Mouse (Mus musculus) liver, embryonic 14.5 days (tissue): ENCODE results near the gene Ptpn11. TPM values are rescaled to one million over a fixed set of nuclear protein-coding genes. Genes with fewer than 3 reads are reported as not detected.
"Not testable (repeated sequence)": the region's sequence is repeated elsewhere in the genome, so short reads cannot be mapped to it uniquely, and the experiment has no call there.

ENCODE experiments used
- ATAC-seq: fragments of 200-750 bp; cut with Nextera tagmentation; 2 replicates; pipeline ENCODE4 v1.8.0; 2017; ENCODE audit warnings: moderate number of reproducible peaks, mild to moderate bottlenecking, moderate library complexity; ENCODE audit not compliant: insufficient read depth
- DNase-seq, 3 experiments: peaks; one replicate each; pipeline ENCODE4 v3.0.0-alpha.2; 2012 to 2013; ENCODE audit warnings: low read depth in 3 of 3, low spot score in 3 of 3
- H3K27ac ChIP-seq: fragments of 300-500 bp; sonication (generic); 2 replicates; pipeline ENCODE4 v1.5.1; 2014; ENCODE audit warnings: moderate library complexity, mild to moderate bottlenecking, control low read depth, inconsistent platforms
- H3K27me3 ChIP-seq: fragments of 300-500 bp; sonication (generic); 2 replicates; pipeline ENCODE4 v1.6.1; 2014; ENCODE audit warnings: mild to moderate bottlenecking, low read length, moderate library complexity; ENCODE audit not compliant: control insufficient read depth, insufficient read depth
- H3K36me3 ChIP-seq: fragments of 300-500 bp; sonication (generic); replicated peaks from 2 replicates; pipeline ENCODE4 v1.6.1; 2014; ENCODE audit warnings: low read depth; ENCODE audit not compliant: control insufficient read depth, insufficient read depth
- H3K4me1 ChIP-seq, 2 experiments: fragments of 200-500 bp in 1 of 2; fragments of 300-500 bp in 1 of 2; sonication (generic) in 1 of 2; replicated peaks; 2 replicates each; pipeline ENCODE4 v1.6.1; 2012 to 2014; ENCODE audit warnings: antibody characterized with exemption in 1 of 2, inconsistent platforms in 1 of 2, low read length in 1 of 2; ENCODE audit not compliant: control insufficient read depth in 2 of 2, insufficient read depth in 2 of 2
- H3K4me2 ChIP-seq: fragments of 300-500 bp; sonication (generic); 2 replicates; pipeline ENCODE4 v1.6.1; 2014; ENCODE audit warnings: low read depth, mild to moderate bottlenecking, control low read depth, moderate library complexity
- H3K4me3 ChIP-seq, 2 experiments: fragments of 200-500 bp in 1 of 2; fragments of 300-500 bp in 1 of 2; sonication (generic) in 1 of 2; 2 replicates each; pipeline ENCODE4 v1.5.1; 2012 to 2014; ENCODE audit warnings: low read depth in 2 of 2, low read length in 2 of 2, mild to moderate bottlenecking in 2 of 2, control low read depth in 1 of 2, inconsistent platforms in 1 of 2, moderate library complexity in 1 of 2; ENCODE audit not compliant: insufficient read depth in 1 of 2
- H3K9ac ChIP-seq: fragments of 300-500 bp; sonication (generic); replicated peaks from 2 replicates; pipeline ENCODE4 v1.6.1; 2014; ENCODE audit warnings: mild to moderate bottlenecking, control low read depth, moderate library complexity
- H3K9me3 ChIP-seq: fragments of 300-500 bp; sonication (generic); 2 replicates; pipeline ENCODE4 v1.6.1; 2016; ENCODE audit warnings: low read length, mixed read lengths; ENCODE audit not compliant: control insufficient read depth
- CTCF ChIP-seq: IDR thresholded peaks from 2 replicates; pipeline ENCODE4 v1.5.1; 2016; ENCODE audit warnings: antibody characterized with exemption, low read depth, control low read depth
- EP300 ChIP-seq: IDR thresholded peaks from 2 replicates; pipeline ENCODE4 v1.6.1; 2016; ENCODE audit warnings: antibody characterized with exemption, low read depth
- WGBS: fragments of 180-500 bp; shearing (Covaris S2); extraction: QIAGEN DNeasy Blood & Tissue Kit; methylation state at CpG from one replicate; pipeline ENCODE4 v1.1.7; 2014; ENCODE audit not compliant: insufficient replicate concordance; 5-methylcytosine and 5-hydroxymethylcytosine counted together
- polyA plus RNA-seq, 2 experiments: library from polyadenylated mRNA; depleted of rRNA in 1 of 2; stranded (reverse) in 1 of 2; unstranded in 1 of 2; fragments of >200 nt; fragmentation: Nextera tagmentation in 1 of 2; extraction: Ambion mirVana in 1 of 2; gene quantifications; 2 replicates each; pipeline versions ENCODE4 v1.2.1 to v1.2.3; 2012 to 2014

Gene Ptpn11
- polyA plus RNA-seq, 2 experiments = 10.0 to 13.7 TPM

DNA sequence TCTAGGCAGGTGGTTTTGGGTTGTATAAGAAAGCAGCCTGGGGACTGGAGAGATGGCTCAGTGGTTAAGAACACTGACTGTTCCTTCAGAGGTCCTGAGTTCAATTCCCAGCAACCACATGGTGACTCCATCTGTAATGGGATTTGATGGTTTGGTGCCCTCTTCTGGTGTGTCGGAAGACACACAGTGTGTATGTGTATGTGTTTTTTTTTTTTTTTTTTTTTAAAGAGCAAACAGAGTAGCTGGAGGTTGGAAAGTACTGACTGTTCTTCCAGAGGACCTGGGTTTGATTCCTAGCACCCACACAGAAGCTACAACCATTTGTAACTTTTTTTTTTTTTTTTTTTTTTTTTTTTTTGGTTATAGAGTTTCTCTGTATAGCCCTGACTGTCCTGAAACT, 41.6 kb upstream of the Ptpn11 start:
- no peaks in the 10 kb centered on the region for H3K27me3 ChIP-seq
- no peak overlapping the region for H3K4me3 ChIP-seq
- H3K27ac ChIP-seq = peak overlapping the region; percentile 94
- ATAC-seq = no peak
- no peak overlapping the region for H3K4me2 ChIP-seq
- H3K9me3 ChIP-seq = no peaks in the 10 kb centered on the region
- TF ChIP-seq CTCF (peak; percentile 40; the same call in 1 of the 2 replicates), EP300 (no peak)
- H3K9ac ChIP-seq = no peak overlapping the region
- peaks cover 21% of the 10 kb centered on the region for H3K36me3 ChIP-seq
- WGBS = 100% methylated on average over 1 of the region's 1 CpGs
- no peak for DNase-seq
- H3K4me1 ChIP-seq = peaks cover 75 to 82% of the 10 kb centered on the region in 2 experiments

DNA sequence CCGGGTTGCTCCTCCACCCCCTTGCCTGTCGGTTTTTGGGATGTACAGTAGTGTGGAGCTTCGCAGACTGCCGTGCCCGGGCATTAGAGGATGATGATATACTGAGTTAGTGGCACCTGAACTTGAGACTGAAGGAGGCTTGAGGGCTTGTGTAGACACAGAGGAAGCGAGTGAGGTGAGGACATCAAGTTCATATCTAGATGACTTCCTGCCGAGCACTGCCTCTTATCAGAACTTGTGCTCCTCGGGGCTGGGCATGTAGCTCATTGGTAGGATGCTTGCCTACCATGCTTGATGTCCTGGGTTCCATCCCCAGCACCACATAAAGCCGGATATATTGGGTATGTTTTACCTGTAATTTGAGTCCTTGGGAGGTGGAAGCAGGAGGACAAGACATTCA, 39.6 kb upstream of the Ptpn11 start:
- Histone ChIP-seq H3K27ac (peak overlapping the region; percentile 76), H3K4me2 (peak overlapping the region; percentile 57), H3K27me3 (no peaks in the 10 kb centered on the region), H3K4me1 (peaks cover 77 to 82% of the 10 kb centered on the region in 2 experiments), H3K4me3 (peak overlapping the region; percentile 5 to 20; a peak in 1 of 4 replicates), H3K36me3 (peaks cover 28% of the 10 kb centered on the region), H3K9ac (peak overlapping the region; percentile 36; the same call in 1 of the 2 replicates), H3K9me3 (no peaks in the 10 kb centered on the region)
- DNase-seq (no peak), ATAC-seq (peak; percentile 56; the same call in 1 of the 2 replicates)
- WGBS = 42% methylated on average over 9 of the region's 9 CpGs
- TF ChIP-seq EP300 (no peak), CTCF (no peak)

DNA sequence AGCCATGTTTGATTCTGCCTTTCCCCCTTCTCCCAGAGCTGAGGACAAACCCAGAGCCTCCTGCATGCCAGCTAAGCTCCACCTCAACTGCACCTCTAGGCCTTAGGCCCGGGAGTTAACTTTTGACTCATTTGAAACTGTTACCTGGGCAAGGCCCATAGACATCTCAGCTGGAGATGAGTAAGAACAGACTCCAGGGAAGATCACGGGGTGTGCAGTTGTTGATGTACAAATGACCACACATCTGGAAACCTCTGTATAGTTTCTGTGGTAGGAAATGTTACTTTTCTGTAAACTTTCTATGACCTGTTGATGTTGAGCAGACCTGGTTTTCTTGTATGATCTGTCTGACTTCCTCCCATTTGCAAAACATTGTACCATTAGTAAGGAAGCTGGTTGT, 38.0 kb upstream of the Ptpn11 start:
- TF ChIP-seq CTCF (no peak), EP300 (no peak)
- Histone ChIP-seq H3K9ac (no peak overlapping the region), H3K4me3 (no peak overlapping the region), H3K4me1 (peaks cover 75 to 78% of the 10 kb centered on the region in 2 experiments), H3K9me3 (no peaks in the 10 kb centered on the region), H3K4me2 (no peak overlapping the region), H3K27me3 (no peaks in the 10 kb centered on the region), H3K36me3 (peaks cover 25% of the 10 kb centered on the region), H3K27ac (no peak overlapping the region; the same call in 1 of the 2 replicates)
- ATAC-seq = no peak
- WGBS = 91% methylated on average over 2 of the region's 2 CpGs
- no peak for DNase-seq

DNA sequence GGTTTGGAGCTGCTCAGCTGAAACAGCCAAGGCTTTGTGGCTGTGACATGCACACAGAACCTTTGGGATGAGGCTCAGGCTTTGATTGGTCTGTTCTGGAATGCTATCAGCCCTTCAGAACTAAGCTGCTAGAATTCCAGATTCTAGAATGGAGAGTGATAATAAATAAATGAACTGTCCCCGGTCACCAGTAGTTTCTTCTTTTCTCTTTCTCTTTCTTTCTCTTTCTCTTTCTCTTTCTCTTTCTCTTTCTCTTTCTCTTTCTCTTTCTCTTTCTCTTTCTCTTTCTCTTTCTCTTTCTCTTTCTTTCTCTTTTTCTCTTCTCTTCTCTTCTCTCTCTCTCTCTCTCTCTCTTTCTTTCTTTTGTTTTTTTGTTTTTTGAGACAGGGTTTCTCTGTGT, 36.1 kb upstream of the Ptpn11 start:
- Histone ChIP-seq H3K36me3 (peaks cover 19% of the 10 kb centered on the region), H3K4me2 (peak overlapping the region; percentile 48), H3K4me1 (peaks cover 65% of the 10 kb centered on the region in 2 experiments)
- not testable (repeated sequence) for H3K9me3 ChIP-seq, H3K27me3 ChIP-seq, H3K9ac ChIP-seq, H3K27ac ChIP-seq, ATAC-seq, DNase-seq, H3K4me3 ChIP-seq
- WGBS = 82% methylated on average over 1 of the region's 1 CpGs

DNA sequence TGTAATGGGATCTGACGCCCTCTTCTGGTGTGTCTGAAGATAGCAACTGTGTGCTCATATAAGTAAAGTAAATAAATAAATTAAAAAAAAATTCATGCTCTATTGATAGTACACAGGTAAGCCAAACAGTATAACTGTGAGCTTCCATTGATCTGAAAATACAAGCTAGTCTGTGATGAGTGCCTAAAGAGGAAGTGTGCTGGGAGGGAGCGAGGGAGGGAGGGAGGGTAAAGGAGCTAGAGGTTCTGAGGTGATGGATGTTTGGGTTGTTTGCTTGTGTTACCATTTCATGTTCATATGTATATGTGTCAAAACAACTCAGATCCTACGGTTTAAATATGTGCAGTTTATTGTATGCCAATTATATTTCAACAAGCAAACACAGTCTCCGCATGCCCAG, 35.6 kb upstream of the Ptpn11 start:
- H3K9me3 ChIP-seq = no peaks in the 10 kb centered on the region
- H3K9ac ChIP-seq = peak overlapping the region; percentile 13
- no peak overlapping the region; the same call in 1 of the 2 replicates for H3K27ac ChIP-seq
- H3K27me3 ChIP-seq = no peaks in the 10 kb centered on the region
- ATAC-seq = no peak
- no peak for DNase-seq
- H3K4me3 ChIP-seq = no peak overlapping the region
- H3K4me1 ChIP-seq = peaks cover 60 to 62% of the 10 kb centered on the region in 2 experiments
- TF ChIP-seq EP300 = no peak
- 0 out of 2 replicates have a peak, but pooled peaks have one; percentile 38 for TF ChIP-seq CTCF
- WGBS = 76% methylated on average over 4 of the region's 4 CpGs
- peak overlapping the region; percentile 48 for H3K4me2 ChIP-seq
- peaks cover 20% of the 10 kb centered on the region for H3K36me3 ChIP-seq
